ENCODE assay signal across 9 mouse cellular contexts in the genomic region with DNA sequence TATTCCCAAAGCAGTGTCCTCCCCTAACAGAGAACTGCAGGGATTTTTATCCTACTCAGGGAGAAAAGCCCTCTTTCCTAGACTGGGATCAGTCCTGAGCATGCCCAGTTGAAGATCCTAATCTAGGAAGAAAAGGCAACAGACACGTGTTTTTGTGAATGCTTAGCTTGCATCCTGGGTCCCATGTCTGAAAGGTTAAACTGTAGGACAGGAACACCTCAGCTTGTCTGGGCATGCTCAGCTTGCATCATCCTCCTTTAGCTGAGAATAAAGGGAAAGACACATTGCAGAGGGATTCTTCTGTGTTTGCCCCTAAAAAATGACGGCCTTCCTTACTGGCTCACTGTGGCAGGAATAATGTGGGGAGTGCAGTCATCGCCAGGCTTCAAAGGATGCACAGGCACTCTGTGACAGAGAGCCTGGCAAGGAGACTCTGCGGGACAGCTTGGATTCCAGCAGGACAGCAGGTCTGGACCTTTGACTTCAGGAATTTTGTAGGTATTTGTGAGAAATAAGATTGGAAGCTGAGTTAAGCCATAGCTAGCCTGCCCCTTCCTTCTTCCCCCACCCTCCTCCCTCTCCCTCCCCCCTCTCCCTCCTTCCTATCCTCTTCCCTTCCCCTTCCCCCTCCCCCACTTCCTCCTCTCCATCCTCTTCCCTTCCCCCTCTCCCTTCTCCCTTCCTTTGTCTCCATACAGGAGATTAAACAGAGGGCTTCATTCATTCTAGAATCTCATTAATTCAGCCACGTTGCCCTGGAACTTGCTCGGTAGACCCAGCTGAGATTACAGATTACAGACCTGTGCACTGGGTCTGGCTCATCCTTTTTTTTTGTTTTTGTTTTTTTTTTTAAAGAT. TPM values are rescaled to one million over a fixed set of nuclear protein-coding genes. Genes with fewer than 3 reads are reported as not detected.
DNase-seq lines count a peak whose midpoint lies in the region; ATAC-seq and TF ChIP-seq lines count a peak whose summit lies in the region.
"Had no signal": no experiment of that assay in that cellular context is flagged by ENCODE, and none has a peak within 500 bp of the region (broad histone marks: within the 10 kb centered on the region; RNA-seq: fewer than 3 reads in every experiment).

No protein-coding gene starts in this region.

- no peak for ATAC-seq in lung, embryonic 15.5 days (ENCODE audit: borderline replicate concordance, extremely low read depth, low FRiP score, low TSS enrichment)
- no peak for ATAC-seq in embryonic facial prominence, embryonic 13.5 days (ENCODE audit: insufficient number of reproducible peaks, insufficient read depth, low FRiP score, low TSS enrichment, low read depth)
- ATAC-seq in limb, embryonic 14.5 days (ENCODE audit: low FRiP score, low read depth), result no peak
- ATAC-seq in megakaryocyte progenitor cell, adult 5-6 weeks (replicated peaks; ENCODE audit: poor library complexity), result no peak

- H3K9ac ChIP-seq in lung, embryonic 15.5 days, result no peak overlapping the region
- peak overlapping the region; percentile 57 for H3K9ac ChIP-seq in embryonic facial prominence, embryonic 13.5 days
- H3K9ac ChIP-seq in limb, embryonic 14.5 days (ENCODE audit: low read depth, low read length, severe bottlenecking), result no peak overlapping the region
- H3K9ac ChIP-seq: lung, embryonic 14.5 days had no signal

- 0 out of 2 replicates have a peak overlapping the region, but pooled peaks have one; percentile 33 for H3K27ac ChIP-seq in lung, embryonic 15.5 days
- peak overlapping the region; percentile 64 for H3K27ac ChIP-seq in embryonic facial prominence, embryonic 13.5 days
- peak overlapping the region; percentile 38; the same call in 1 of the 2 replicates for H3K27ac ChIP-seq in limb, embryonic 14.5 days (replicated peaks; ENCODE audit: low read depth, low read length)

- no peak for DNase-seq in lung, postnatal 14 days
- no peak for DNase-seq in limb, embryonic 14.5 days (ENCODE audit: low spot score)
- DNase-seq in adipocyte (ENCODE audit: low spot score), result no peak
- no peak for DNase-seq in layer of hippocampus, adult 8-10 months (ENCODE audit: low spot score in 2 of 2)
- no peak for DNase-seq in spleen, postnatal 14 days (ENCODE audit: low spot score in 2 of 2)
- DNase-seq: lung, embryonic 14.5 days had no signal

- 20% methylated on average over 6 of the region's 6 CpGs for WGBS in lung, embryonic 15.5 days
- 6% methylated on average over 6 of the region's 6 CpGs for WGBS in embryonic facial prominence, embryonic 13.5 days
- WGBS in limb, embryonic 14.5 days, result 17% methylated on average over 6 of the region's 6 CpGs

- H3K4me2 ChIP-seq in lung, embryonic 15.5 days, result no peak overlapping the region
- H3K4me2 ChIP-seq in embryonic facial prominence, embryonic 13.5 days, result peak overlapping the region; percentile 36
- H3K4me2 ChIP-seq in limb, embryonic 14.5 days (replicated peaks; ENCODE audit: low read depth, low read length, severe bottlenecking), result 0 out of 2 replicates have a peak overlapping the region, but pooled peaks have one; percentile 10
- H3K4me2 ChIP-seq: lung, embryonic 14.5 days had no signal

- no peaks in the 10 kb centered on the region for H3K27me3 ChIP-seq in lung, embryonic 15.5 days
- H3K27me3 ChIP-seq in embryonic facial prominence, embryonic 13.5 days, result no peaks in the 10 kb centered on the region
- H3K27me3 ChIP-seq in limb, embryonic 14.5 days (ENCODE audit: control insufficient read depth, insufficient read depth, low read length), result no peaks in the 10 kb centered on the region

- no peak for TF ChIP-seq POLR2A in limb, embryonic 14.5 days (IDR thresholded peaks at IDR 0.05; ENCODE audit: borderline replicate concordance, extremely low read depth, insufficient read depth, insufficient read length)

- no peak overlapping the region for H3K4me3 ChIP-seq in lung, embryonic 15.5 days
- no peak overlapping the region for H3K4me3 ChIP-seq in embryonic facial prominence, embryonic 13.5 days
- H3K4me3 ChIP-seq in limb, embryonic 14.5 days (replicated peaks; ENCODE audit: low read length), result no peak overlapping the region

- H3K9me3 ChIP-seq in lung, embryonic 15.5 days, result no peaks in the 10 kb centered on the region
- no peaks in the 10 kb centered on the region for H3K9me3 ChIP-seq in embryonic facial prominence, embryonic 13.5 days
- H3K9me3 ChIP-seq in limb, embryonic 14.5 days (ENCODE audit: control insufficient read depth, low read length), result no peaks in the 10 kb centered on the region

- no peaks in the 10 kb centered on the region for H3K36me3 ChIP-seq in lung, embryonic 15.5 days
- no peaks in the 10 kb centered on the region for H3K36me3 ChIP-seq in embryonic facial prominence, embryonic 13.5 days
- no peaks in the 10 kb centered on the region for H3K36me3 ChIP-seq in limb, embryonic 14.5 days (ENCODE audit: control insufficient read depth, insufficient read depth, low read length)

- peaks cover 12% of the 10 kb centered on the region; the same call in 1 of the 2 replicates for H3K4me1 ChIP-seq in lung, embryonic 15.5 days
- H3K4me1 ChIP-seq in embryonic facial prominence, embryonic 13.5 days, result peaks cover 14% of the 10 kb centered on the region
- H3K4me1 ChIP-seq in limb, embryonic 14.5 days (ENCODE audit: control insufficient read depth, insufficient read depth, low read length), result peaks cover 8% of the 10 kb centered on the region

RNA-seq across cellular contexts. Expression of a gene that starts 14.5 kb away (rescaled TPM):
- polyA plus RNA-seq in lung, embryonic 15.5 days (2015; fragmentation: Nextera tagmentation; extraction: Ambion mirVana), result 4,575 and 4,632 TPM in 2 replicates
- polyA plus RNA-seq in embryonic facial prominence, embryonic 13.5 days (2015; fragmentation: Nextera tagmentation; extraction: Ambion mirVana), result 5,425 and 5,472 TPM in 2 replicates
- polyA plus RNA-seq in limb, embryonic 14.5 days (2012; rRNA removed), result 7,521 and 9,083 TPM in 2 replicates
- 6,070 and 6,314 TPM in 2 replicates for polyA plus RNA-seq in limb, embryonic 14.5 days (2014; fragmentation: Nextera tagmentation; extraction: Ambion mirVana)
- total RNA-seq in layer of hippocampus, adult 8-10 months (2022), result 1,000 to 10,000 TPM; 2,504 to 3,682 (median 3,062) TPM
- total RNA-seq in megakaryocyte progenitor cell, adult 5-6 weeks (2015), result 20,259 and 20,522 TPM in 2 replicates
- 11,199 and 11,450 TPM in 2 replicates for total RNA-seq in megakaryocyte progenitor cell, adult 5-6 weeks (2017)

RNA-seq across cellular contexts. Expression of a gene that starts 54.9 kb away (rescaled TPM):
- polyA plus RNA-seq in lung, embryonic 15.5 days (2015; fragmentation: Nextera tagmentation; extraction: Ambion mirVana), result 0.56 and 0.94 TPM in 2 replicates
- polyA plus RNA-seq in embryonic facial prominence, embryonic 13.5 days (2015; fragmentation: Nextera tagmentation; extraction: Ambion mirVana), result 0.41 and 0.80 TPM in 2 replicates
- 0.15 and 0.18 TPM in 2 replicates for polyA plus RNA-seq in limb, embryonic 14.5 days (2012; rRNA removed)
- 0.39 and 0.83 TPM in 2 replicates for polyA plus RNA-seq in limb, embryonic 14.5 days (2014; fragmentation: Nextera tagmentation; extraction: Ambion mirVana)
- total RNA-seq in layer of hippocampus, adult 8-10 months (2022), result 1 to 10 TPM in 1 of 4 experiments, under 1 TPM in 3; 0.60 to 1.3 (median 0.79) TPM
- total RNA-seq in megakaryocyte progenitor cell, adult 5-6 weeks (2015), result not detected in 2 replicates
- not detected in 2 replicates for total RNA-seq in megakaryocyte progenitor cell, adult 5-6 weeks (2017)

RNA-seq across cellular contexts. Expression of a gene that starts 55.4 kb away (rescaled TPM):
- 21.0 and 24.3 TPM in 2 replicates for polyA plus RNA-seq in lung, embryonic 15.5 days (2015; fragmentation: Nextera tagmentation; extraction: Ambion mirVana)
- polyA plus RNA-seq in embryonic facial prominence, embryonic 13.5 days (2015; fragmentation: Nextera tagmentation; extraction: Ambion mirVana), result 22.4 and 23.9 TPM in 2 replicates
- 19.2 and 20.3 TPM in 2 replicates for polyA plus RNA-seq in limb, embryonic 14.5 days (2012; rRNA removed)
- polyA plus RNA-seq in limb, embryonic 14.5 days (2014; fragmentation: Nextera tagmentation; extraction: Ambion mirVana), result 22.7 and 23.3 TPM in 2 replicates
- 10 to 100 TPM; 20.4 to 27.7 (median 26.1) TPM for total RNA-seq in layer of hippocampus, adult 8-10 months (2022)
- 24.5 and 38.6 TPM in 2 replicates for total RNA-seq in megakaryocyte progenitor cell, adult 5-6 weeks (2015)
- 27.1 and 44.0 TPM in 2 replicates for total RNA-seq in megakaryocyte progenitor cell, adult 5-6 weeks (2017)
